Mouse (Mus musculus): ENCODE results near the gene Tigar. TPM values are rescaled to one million over a fixed set of nuclear protein-coding genes. Genes with fewer than 3 reads are reported as not detected.
A peak's percentile ranks its signal among the peaks of the same experiment; 100 is the strongest.

Gene Tigar
- polyA plus RNA-seq, 1 experiment = 8.6 TPM

DNA sequence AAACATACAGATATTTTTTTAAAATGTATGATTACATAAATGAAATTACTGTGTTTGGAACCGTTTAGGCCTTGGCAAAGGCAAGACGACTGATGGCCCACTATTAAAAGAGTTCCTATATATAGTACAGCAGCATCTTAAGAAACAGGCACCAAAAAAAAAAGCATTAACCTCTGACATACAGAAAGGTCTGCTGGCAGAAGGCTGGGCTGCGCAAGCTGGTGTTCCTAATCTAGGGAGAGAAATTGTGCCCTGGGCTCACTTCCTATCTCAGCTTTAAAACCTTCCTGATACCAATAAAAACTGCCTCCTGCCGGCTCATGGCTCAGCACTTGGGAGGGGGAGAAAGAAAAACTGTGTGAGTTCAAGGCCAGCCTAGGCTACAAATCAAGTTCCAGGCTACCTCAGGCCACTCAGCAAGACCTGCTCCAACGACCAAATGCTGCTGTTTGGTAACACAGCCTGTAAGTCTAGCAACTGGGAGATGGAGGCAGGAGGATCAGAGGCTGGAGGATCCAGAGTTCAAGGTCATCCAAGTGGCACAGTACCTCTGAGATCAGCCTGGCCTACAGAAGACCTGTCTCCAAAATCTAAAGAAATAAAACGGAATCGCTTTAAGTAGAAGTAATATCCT is 4.8 kb downstream of the Tigar start:
- Histone ChIP-seq H3K27ac (ENCODE audit: insufficient read depth, low read length) (no peak overlapping the region), H3K4me1 (ENCODE audit: control insufficient read depth, insufficient read depth, low read length) (peaks cover 2% of the 10 kb centered on the region; the same call in 1 of the 2 replicates), H3K4me3 (ENCODE audit: insufficient read depth, low read length) (no peak overlapping the region)
- TF ChIP-seq CTCF (IDR thresholded peaks at IDR 0.05; ENCODE audit: borderline replicate concordance, insufficient read depth, low read length) (no peak), POLR2A (IDR thresholded peaks at IDR 0.05; ENCODE audit: low read depth, low read length) (no peak)

GRCm38 (mm10) chr6:127103506-127104275 is 5.7 kb downstream of the Tigar start:
- TF ChIP-seq CTCF (IDR thresholded peaks at IDR 0.05; ENCODE audit: borderline replicate concordance, insufficient read depth, low read length) (no peak), POLR2A (IDR thresholded peaks at IDR 0.05; ENCODE audit: low read depth, low read length) (no peak)

GRCm38 (mm10) chr6:127094565-127094964 is 14.8 kb downstream of the Tigar start:
- TF ChIP-seq POLR2A (IDR thresholded peaks at IDR 0.05; ENCODE audit: low read depth, low read length) (no peak), CTCF (IDR thresholded peaks at IDR 0.05; ENCODE audit: borderline replicate concordance, insufficient read depth, low read length) (peak; percentile 36; the same call in 1 of the 2 replicates)
- Histone ChIP-seq H3K27ac (ENCODE audit: insufficient read depth, low read length) (no peak overlapping the region), H3K4me3 (ENCODE audit: insufficient read depth, low read length) (no peak overlapping the region), H3K4me1 (ENCODE audit: control insufficient read depth, insufficient read depth, low read length) (no peaks in the 10 kb centered on the region)

More at GRCm38 (mm10) chr6:127103506-127104275, 5.7 kb downstream of the Tigar start:
- Histone ChIP-seq H3K27ac (ENCODE audit: insufficient read depth, low read length) (no peak overlapping the region), H3K4me3 (ENCODE audit: insufficient read depth, low read length) (no peak overlapping the region), H3K4me1 (ENCODE audit: control insufficient read depth, insufficient read depth, low read length) (peaks cover 2% of the 10 kb centered on the region; the same call in 1 of the 2 replicates)

DNA sequence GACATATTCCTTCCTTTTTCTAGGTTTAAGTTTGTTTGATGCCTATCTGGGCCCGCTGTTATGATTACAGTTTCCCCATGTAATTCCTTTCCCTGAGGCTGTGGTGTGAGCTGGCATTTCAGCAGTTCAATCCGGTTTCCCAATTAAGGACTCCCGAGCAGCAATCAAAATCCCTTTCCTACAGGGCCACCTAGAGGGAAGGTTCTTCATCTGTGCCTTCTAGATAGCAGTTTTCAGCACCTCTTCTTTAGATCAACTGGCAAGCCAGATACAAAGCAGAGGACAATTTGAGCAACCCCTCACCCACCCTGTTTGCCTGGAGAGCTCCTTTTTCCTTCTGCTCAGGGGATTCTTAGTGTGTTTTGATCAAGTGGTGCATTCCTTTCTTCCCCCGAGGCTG is 22.6 kb downstream of the Tigar start:
- Histone ChIP-seq H3K27ac (ENCODE audit: insufficient read depth, low read length) (no peak overlapping the region), H3K4me3 (ENCODE audit: insufficient read depth, low read length) (no peak overlapping the region), H3K4me1 (ENCODE audit: control insufficient read depth, insufficient read depth, low read length) (no peaks in the 10 kb centered on the region)
- TF ChIP-seq CTCF (IDR thresholded peaks at IDR 0.05; ENCODE audit: borderline replicate concordance, insufficient read depth, low read length) (no peak), POLR2A (IDR thresholded peaks at IDR 0.05; ENCODE audit: low read depth, low read length) (no peak)

DNA sequence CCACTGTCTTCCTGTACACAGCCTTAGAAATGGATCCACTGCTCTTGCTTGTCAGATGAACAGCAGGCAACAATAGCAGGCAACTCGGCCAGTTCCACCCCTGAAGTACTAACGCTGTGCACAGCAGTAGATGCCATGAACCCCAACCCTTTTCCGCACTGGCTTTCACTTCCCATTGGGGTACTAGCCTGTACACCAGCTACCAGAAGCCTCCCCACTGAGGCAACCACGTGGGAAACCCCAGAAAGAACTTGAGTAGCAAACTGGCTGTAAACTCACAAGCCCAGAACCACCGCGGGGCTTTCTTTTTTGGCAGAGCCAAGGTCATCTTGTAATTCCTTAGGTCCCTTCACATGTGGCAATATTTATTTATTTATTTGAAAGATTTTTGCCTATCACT is 27.5 kb downstream of the Tigar start:
- Histone ChIP-seq H3K4me3 (ENCODE audit: insufficient read depth, low read length) (no peak overlapping the region), H3K4me1 (ENCODE audit: control insufficient read depth, insufficient read depth, low read length) (no peaks in the 10 kb centered on the region), H3K27ac (ENCODE audit: insufficient read depth, low read length) (no peak overlapping the region)
- TF ChIP-seq POLR2A (IDR thresholded peaks at IDR 0.05; ENCODE audit: low read depth, low read length) (no peak), CTCF (IDR thresholded peaks at IDR 0.05; ENCODE audit: borderline replicate concordance, insufficient read depth, low read length) (no peak)

- TF ChIP-seq CTCF (IDR thresholded peaks at IDR 0.05; ENCODE audit: borderline replicate concordance, insufficient read depth, low read length) (peak; percentile 51; the same call in 1 of the 2 replicates), POLR2A (IDR thresholded peaks at IDR 0.05; ENCODE audit: low read depth, low read length) (no peak)
- H3K4me3 ChIP-seq (ENCODE audit: insufficient read depth, low read length) = peak overlapping the region; percentile 47
- no peaks in the 10 kb centered on the region for H3K4me1 ChIP-seq (ENCODE audit: control insufficient read depth, insufficient read depth, low read length)
- no peak overlapping the region for H3K27ac ChIP-seq (ENCODE audit: insufficient read depth, low read length)
Measured at GRCm38 (mm10) chr6:127079867-127080731, 29.3 kb downstream of the Tigar start.

GRCm38 (mm10) chr6:127072817-127073216 is 36.5 kb downstream of the Tigar start, which contains the start of gene Fgf23:
Gene Fgf23 (plus strand): TSS chr6:127072902.
- H3K27ac ChIP-seq (ENCODE audit: insufficient read depth, low read length) = no peak within 1 kb of the TSS
- no peak for TF ChIP-seq POLR2A (IDR thresholded peaks at IDR 0.05; ENCODE audit: low read depth, low read length)
- TF ChIP-seq CTCF (IDR thresholded peaks at IDR 0.05; ENCODE audit: borderline replicate concordance, insufficient read depth, low read length) = no peak
- no peaks in the 10 kb centered on the region for H3K4me1 ChIP-seq (ENCODE audit: control insufficient read depth, insufficient read depth, low read length)
- no peak within 1 kb of the TSS for H3K4me3 ChIP-seq (ENCODE audit: insufficient read depth, low read length)

- no peak overlapping the region for H3K4me3 ChIP-seq (ENCODE audit: insufficient read depth, low read length)
- no peak overlapping the region for H3K27ac ChIP-seq (ENCODE audit: insufficient read depth, low read length)
- no peaks in the 10 kb centered on the region for H3K4me1 ChIP-seq (ENCODE audit: control insufficient read depth, insufficient read depth, low read length)
- no peak for TF ChIP-seq POLR2A (IDR thresholded peaks at IDR 0.05; ENCODE audit: low read depth, low read length)
Measured at GRCm38 (mm10) chr6:127064815-127065214, 44.5 kb downstream of the Tigar start.

- Histone ChIP-seq H3K27ac (ENCODE audit: insufficient read depth, low read length) (no peak overlapping the region), H3K4me1 (ENCODE audit: control insufficient read depth, insufficient read depth, low read length) (no peaks in the 10 kb centered on the region), H3K4me3 (ENCODE audit: insufficient read depth, low read length) (no peak overlapping the region)
- TF ChIP-seq POLR2A (IDR thresholded peaks at IDR 0.05; ENCODE audit: low read depth, low read length) (no peak), CTCF (IDR thresholded peaks at IDR 0.05; ENCODE audit: borderline replicate concordance, insufficient read depth, low read length) (no peak)
Measured at GRCm38 (mm10) chr6:127063915-127064314, 45.4 kb downstream of the Tigar start.
